Mouse (Mus musculus) adrenal gland, postnatal 36 days (tissue): ENCODE measurements around the gene Gm45140. TPM values are rescaled to one million over a fixed set of nuclear protein-coding genes. Genes with fewer than 3 reads are reported as not detected.

Experiments used
- DNase-seq, 2 experiments: peaks; one replicate each; pipeline ENCODE4 v3.0.0; 2021; ENCODE audit warnings: mixed read lengths in 1 of 2
- long read RNA-seq, 2 experiments: library from polyadenylated mRNA; stranded (forward); transcript quantifications; one replicate each; pipeline ENCODE4 v2.0.0; 2021; ENCODE audit warnings: borderline sequencing depth in 2 of 2
- total RNA-seq, 2 experiments: library from RNA; stranded (reverse); gene quantifications; 2 replicates each; pipeline ENCODE4 v1.2.3; 2021

Gene Gm45140
- total RNA-seq, result 1 to 10 TPM; 2.4 to 5.4 TPM
- long read RNA-seq, experiment 1, partial matches to known transcripts, result 0 of 1 reads
- long read RNA-seq, experiment 1, other reads (novel, unspliced or antisense), result 1 of 1 reads
- long read RNA-seq, experiment 2, partial matches to known transcripts, result 0 of 2 reads
- long read RNA-seq, experiment 2, other reads (novel, unspliced or antisense), result 2 of 2 reads

DNA sequence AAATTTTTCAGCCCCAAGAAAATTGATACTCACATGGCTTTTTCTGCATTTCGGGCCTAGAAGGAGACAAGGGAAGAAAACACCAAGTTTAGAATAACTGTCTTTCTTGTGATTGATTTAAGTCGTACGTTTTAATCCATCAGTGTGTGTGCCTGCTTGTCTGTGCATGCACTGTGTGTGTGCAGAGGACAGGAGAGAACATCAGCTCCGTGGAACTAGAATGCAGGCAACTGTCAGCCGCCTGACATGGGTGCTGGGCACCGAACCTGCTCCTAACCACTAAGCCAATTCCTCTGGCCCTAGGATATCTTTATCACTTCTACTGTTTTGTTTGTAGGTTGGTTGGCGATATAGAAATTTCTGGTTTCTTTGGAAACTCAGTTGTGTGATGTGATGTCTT, at the start of gene Gm45140:
Gm45140 (minus strand) TSS at position 101 of the 400 bp plus-strand sequence.
- no peak for DNase-seq

DNA sequence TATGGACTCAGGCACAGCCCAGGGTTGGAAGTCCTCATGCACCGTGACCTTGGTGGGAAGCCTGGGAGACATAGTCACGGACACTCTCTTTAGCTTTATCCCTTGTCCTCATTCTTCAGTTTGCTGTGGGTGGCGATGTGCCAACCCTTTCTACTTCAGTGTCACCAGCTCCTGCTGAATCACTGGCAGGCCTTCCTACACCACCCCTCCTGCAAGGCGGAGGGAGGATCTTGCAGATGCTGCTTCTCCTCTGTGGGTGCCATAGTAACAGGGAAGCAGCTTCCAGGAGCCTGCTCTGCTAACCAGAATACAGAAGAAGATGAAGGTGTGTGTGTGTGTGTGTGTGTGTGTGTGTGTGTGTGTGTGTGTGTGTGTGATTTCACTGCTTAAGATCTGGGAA, 47.2 kb upstream of the Gm45140 start:
- DNase-seq, result peak; percentile 86 to 89

DNA sequence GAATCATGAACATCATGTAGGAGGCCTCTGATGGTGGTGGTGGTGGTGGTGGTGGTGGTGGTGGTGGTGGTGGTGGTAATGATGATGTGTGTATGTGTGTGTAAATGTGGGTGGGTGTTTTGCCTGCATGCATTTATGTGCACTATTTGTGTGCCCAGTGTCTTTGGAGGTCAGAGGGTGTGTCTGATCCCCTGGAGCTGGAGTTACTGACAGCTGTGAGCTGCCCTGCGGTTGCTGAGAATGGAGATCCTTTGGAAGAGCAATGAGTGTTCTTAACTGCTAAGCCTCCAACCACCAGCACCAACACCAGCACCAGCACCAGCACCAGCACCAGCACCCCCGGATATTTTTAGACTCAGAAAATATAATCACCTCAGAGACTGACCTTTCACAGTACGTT, 46.6 kb upstream of the Gm45140 start:
- no peak for DNase-seq

DNA sequence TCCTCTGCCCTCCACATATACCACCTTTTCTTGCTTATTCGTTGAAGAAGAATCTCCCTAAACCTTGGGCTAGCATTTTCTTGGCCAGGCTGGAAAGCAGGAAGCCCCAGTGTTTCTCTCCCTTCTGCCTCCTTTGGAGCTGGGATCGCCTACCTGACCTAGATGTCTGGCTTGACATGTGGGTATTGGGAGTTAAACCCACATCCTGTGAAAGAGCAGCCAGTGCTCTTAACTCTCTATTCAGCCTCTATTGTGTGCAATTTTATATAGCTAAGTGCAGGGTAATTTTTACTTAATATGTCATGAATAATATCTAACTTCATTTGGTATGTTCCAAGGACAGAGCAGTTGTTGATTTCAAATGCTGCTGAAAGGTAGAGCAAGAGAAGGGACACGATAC, 44.0 kb upstream of the Gm45140 start:
- DNase-seq, result no peak

DNA sequence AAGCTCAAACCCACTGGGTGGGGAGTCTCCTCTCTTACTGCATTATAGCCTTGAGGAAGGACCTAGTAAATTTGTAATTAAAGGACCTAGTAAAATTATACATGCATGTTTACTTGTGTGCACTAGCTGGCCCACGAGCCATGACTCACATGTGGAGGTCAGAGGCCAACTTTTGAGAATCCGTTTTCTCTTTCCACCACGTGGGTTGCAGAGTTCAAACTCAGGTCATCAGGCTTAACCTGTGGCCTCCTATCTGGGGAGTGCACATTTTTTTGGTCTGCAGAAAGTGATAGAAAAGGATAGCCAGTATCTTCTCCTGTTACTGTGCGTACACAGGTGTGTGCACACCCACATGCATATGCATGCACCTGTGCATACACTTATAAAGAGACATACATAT, 43.4 kb upstream of the Gm45140 start:
- DNase-seq, result no peak

DNA sequence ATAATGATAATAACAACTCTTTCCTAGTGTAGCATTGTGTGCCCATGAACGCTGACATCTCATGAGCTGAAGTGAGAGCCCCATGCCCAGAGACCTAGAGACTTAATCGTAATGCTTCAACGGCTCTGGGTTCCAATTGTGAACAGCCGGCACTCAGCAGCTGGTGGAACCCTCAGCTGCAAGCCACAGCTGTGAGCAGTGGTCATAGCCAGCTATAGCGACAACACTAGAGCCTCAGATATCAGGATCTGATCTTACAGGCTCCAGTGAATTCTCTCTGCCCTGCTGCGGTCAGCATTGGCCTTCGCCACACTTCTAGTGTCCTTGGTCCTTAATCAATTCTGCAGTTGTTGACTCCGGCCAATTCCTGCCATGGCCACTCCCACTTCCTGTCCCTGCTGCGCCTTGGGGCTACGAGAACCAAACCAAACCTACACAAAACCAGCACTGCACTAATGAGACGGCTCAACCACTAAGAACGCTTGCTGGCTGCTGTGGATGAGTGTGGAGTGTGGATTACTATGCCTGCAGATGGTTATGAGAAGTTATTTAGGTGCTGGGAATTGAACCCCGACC, 40.6 kb upstream of the Gm45140 start:
- DNase-seq, result peak; percentile 76 to 79

DNA sequence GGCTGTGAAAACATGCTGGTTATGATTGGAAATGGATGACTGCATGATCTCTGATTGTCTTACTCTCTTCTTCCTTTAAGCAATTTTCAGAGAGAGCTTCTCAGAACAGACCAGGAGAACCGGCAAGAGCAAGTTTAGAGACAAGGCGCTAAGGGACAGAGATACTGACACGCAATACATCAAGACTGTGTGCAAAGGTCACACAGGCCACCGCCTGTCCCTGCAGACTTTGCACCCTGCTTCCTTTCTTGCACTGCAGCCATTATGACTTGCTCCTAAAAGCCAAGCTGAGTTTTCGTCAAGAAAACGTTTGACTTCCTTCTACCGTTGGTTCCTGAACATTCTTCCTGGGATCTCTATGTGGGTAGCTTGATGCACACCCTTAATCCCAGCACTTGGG, 40.0 kb upstream of the Gm45140 start:
- no peak for DNase-seq

DNA sequence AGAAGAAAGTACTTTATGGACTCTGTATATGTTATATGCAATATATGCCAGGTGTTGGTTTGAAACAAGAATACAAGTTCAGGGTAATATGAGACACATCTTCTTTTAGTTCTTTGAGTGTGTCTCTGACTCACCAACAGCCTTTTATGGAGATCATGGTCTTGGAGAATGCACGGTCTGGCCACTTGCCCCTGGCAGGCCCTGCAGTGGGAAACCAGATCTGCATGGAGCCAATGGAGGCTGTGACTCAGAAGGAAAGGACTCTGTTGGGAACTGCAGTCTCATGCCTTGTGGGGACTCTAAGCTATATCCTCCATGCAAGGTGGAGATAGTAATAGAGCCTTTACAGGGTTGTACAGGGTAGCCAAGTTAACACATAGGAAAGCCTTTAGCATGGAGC, 39.5 kb upstream of the Gm45140 start:
- peak; percentile 53 to 75 for DNase-seq

DNA sequence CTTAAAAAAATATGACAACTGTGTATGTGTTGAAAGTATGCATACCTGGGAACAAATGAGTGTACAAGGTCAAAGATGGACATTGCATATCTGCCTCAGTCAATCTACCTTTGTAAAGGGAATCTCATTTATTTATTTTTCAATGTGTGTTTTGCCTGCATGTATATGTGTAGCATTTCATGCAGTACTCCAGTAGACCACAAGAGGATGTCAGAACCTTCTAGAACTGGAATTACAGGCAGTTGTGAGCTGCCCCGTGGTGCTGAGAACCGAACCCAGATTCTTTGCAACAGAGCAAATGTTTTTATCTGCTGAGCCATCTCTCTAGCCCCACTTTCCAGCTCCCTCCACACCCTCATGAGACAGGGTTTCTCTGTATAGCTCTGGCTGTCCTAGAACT, 38.4 kb upstream of the Gm45140 start:
- no peak for DNase-seq

DNA sequence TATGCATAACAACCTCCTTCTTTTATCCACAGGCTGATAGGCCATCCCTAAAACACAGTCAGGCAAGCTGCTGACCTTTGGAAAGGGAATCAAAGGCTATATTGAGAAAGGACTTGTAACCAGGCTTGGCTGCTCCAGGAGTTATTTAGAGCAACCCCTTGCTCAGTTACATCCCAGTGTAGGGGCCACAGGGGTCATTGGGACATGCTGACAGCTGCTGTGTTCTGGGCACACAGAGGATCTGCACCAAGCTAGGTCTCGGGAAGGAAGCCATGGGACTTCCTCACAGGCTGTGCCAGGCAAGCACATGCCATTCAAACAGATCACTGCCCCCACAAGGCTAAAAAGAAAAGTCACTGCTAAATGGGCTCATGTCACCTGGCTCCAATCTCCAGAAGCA, 37.5 kb upstream of the Gm45140 start:
- DNase-seq, result peak in 1 of 2 experiments; percentile 34

DNA sequence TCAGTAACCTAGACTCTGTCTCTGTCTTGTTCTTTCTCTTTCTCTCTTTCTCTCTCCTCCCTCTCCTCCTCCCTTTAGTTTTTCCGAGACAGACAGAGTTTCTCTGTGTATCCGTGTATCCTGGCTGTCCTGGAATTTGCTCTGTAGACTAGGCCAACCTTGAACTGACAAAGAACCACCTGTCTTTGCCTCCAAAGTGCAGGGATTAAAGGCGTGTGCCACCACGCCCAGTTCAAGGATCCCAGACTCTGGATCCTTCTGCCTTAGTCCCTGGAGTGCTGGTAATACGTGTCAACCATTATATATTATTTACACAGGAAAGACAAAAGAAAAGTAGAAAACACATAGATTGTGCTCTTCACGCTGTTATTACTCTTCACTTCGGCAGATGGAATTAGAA, 35.6 kb upstream of the Gm45140 start:
- no peak for DNase-seq

DNA sequence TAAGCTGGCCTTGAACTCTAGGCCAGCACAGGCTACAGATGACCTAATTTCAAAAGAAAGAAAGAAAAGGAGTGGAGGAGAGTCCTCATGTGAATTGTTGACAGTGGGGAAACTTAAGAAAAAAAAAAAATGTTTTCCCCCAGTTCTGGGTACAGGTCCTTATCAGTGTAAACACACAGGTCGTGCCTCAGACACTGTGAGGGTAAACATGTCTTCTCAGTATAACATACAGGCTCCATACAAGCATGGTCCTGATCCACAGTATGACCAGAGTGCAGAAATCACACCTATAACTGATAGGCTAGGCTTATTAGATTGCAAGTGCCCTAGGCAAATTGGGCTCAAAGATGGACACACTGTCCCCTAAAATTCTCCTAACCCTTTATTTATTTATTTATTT, 34.8 kb upstream of the Gm45140 start:
- DNase-seq, result no peak

DNA sequence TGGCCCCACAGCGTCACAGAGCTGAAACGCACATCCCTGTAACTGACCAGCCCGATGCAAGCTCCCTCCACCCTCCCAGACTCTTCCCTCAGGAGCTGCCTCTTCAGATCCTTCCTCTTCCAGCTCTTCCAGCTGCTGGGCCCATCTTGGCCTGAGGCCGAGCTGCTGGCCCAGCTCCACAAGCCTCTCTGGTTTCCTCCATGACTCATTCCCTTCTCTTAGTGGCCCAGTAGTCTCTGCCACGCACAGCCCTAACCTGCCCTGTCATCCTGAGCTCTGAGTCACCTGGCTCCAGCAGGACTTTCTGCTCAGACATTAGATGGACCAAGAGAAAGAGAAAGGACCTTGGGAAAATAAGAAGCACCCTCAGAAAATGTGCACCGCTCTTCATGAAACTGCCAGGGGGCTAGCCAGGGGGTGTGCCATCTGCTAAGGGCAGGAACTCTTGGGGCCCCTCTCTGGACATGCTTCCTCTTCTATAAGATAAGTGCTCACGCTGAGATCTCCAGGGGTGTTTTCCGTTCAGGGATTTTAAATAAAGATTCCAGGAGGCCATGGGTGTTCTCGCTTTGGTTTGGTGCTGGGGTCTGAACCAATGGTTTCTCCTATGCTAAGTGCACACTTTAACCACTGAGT, 33.4 kb upstream of the Gm45140 start:
- DNase-seq, result peak; percentile 93 to 94

DNA sequence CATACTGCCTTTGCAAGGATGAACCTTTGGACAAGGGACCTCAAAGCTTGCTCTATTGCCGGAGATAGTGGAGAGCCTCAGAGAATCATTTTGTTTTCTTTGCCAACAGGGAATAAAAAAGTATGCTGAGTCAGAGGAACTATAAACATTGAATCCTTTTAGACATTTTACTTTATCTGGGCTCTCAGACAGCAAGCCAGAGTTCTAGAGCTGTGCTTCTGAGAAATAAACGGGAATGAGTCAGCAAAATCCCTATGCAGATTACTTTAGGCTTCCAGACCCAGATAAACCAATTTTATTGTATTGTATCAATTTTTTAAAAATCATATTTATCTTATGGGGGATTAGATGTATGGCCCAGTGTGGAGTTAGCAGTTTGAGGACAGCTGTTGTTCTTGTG, 31.7 kb upstream of the Gm45140 start:
- no peak for DNase-seq

DNA sequence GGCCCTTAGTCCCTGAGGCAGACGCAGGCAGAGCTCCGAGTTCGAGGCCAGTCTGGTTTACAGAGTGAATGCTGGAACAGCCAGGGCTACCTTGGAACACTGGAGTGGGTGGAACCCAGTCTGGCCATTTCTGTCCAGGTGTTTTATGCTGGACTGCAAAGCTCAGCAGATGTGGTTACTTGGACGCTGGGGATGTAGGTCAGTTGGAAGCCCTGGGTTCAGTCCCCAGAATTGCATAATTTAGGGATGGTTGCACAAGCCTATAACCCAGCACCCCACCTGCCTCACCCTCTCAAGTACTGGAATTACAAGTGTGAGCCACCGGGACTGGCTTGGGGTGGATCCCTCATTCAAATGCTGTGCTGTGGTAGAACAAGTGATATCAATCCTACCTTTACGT, 30.6 kb upstream of the Gm45140 start:
- no peak for DNase-seq

DNA sequence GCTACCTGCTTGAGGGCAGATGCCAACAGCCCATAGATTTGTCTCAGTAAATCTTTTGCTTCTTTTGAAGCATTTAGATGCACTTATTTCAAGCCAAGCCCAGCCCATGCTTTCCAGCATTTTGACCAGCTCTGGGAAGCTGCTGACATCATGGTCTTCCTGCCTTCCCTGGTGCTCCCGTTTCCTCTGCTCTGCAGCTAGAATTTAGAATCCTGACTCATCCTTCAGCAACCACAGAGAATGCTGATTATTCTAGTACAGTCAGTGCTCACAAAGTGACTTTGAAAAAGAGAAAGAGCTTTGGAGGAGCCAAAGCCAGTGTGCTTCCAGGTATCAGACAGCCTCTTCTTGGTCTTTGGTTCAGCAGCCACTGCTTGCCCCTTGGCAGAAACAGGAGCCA, 21.5 kb upstream of the Gm45140 start:
- DNase-seq, result peak in 1 of 2 experiments; percentile 44

DNA sequence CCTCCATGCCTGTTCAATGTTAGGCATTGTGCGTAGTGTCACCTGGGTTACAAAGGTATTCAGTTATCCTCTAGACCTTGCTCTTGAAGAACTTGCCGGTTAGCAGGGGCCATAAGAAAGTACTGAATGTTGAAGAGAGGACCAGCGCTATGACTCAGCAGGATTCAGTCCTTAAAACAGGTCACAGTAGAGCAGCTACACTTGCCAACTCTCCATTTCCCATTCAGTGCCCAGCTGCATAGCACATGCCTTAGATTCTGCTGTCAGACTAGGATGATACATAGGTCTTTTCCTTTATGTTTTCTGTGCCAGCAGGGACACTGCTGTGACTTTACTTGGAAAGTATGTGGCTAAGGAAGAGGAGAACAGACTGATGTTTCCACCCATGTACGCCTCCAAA, 17.9 kb upstream of the Gm45140 start:
- no peak for DNase-seq

DNA sequence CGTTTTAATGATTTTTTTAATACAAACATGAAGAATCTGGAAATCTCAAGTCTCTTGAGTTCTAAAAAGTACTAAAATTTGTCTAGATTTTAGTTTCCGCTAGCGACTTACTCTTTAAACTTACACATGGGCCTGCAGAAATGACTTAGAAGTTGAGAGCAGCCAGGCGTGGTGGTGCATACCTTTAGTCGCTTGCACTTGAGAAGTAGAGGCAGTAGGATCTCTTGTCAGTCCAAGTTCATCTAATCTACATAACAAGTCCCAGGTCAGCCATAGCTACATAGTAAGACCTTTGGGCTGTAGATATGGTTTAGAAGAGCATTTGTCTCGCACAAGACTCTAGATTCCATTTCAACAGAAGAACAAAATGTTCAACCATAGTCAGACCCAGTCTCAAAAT, 16.3 kb upstream of the Gm45140 start:
- no peak for DNase-seq

DNA sequence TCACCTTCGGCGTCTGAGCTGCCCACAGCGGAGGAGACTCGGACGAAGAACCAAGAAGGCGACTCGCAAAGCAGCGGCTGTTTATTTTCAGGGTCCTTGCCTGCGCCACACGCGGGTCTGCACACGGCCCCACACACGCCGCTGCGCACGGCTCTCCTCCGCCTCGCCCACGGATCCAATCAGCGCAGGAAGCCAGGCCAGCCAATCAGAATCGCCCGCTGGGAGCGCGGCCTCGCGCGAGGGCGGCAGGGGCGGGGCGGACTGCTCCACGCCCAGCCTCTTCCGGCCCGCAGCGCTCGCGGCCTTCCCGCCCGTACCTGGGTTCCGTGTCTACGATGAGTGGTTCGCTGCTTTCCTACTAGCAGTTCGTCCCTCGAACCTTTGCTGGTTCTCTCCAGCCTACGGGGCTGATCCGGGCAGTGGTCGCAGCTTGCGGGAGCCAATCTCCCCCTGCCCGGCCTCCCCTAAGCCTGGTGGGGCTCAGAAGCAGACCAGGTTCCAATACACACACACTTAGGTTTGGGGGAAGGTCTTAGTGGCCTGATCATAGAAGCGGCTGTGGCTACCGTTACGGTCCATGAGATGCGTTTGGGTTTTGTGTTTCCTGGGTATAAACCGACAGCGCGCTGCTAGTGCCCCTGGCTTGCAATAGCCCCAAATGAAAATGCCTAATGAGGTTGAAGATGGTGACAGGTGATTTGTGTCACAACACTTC, 15.5 kb upstream of the Gm45140 start, which contains the start of gene Cnbp:
Cnbp (minus strand) TSS at position 207 of the 715 bp plus-strand sequence.
- peak; percentile 98 to 99 for DNase-seq

DNA sequence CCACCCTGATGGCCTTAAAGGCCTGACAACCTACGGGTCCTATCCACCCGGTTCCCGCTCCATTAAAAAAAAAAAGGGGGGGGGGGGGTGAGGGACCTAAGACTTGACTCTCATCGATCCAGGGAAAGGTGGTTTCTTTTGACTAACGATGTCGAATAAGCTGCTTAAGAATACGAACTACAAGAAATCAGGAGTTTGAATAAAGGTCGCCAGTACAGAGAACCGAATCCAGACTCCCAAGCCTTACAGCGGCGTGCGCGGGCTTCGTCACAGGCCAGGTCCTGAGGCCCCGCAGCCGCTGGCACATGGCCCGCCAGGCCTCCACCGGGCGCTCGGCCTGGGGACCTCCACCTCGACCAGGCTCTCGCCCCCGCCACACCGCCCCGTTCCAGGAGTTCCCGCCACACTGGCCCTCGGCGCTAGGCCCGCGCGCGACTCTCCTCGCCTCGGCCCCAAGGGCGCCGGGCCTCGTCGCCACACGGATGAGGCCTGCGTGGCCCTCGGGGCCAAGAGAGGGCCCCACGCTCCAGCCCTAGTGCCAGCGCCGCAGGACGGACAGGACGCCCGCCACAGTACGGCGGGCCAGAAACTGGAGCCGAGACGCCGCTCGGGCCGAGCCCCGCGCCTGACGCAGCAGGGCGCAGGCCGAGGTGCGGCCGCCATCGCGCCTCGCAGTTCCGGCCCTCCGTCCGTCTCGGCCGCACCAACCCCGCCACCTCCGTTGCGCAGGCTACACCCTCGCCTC, 14.7 kb upstream of the Gm45140 start:
- DNase-seq, result peak; percentile 59 to 78

DNA sequence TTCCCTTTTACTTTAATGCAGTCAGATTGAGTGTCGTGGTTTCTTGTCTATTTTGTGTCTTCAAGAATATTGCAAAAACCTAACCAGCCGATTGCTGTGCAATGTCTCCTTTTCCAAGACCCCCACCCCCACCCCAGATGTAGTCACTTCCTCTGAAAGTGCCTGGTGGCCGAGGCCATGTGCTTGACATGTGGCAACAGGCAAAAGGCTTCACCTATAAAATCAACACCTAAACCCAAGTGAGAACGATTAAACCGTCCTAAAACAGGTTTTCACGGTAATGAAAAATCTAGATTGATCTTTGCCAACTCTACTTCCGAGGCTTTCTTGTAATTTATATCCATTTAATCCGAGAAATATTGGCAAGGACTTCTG, 14.2 kb upstream of the Gm45140 start:
- peak in 1 of 2 experiments; percentile 17 for DNase-seq

DNA sequence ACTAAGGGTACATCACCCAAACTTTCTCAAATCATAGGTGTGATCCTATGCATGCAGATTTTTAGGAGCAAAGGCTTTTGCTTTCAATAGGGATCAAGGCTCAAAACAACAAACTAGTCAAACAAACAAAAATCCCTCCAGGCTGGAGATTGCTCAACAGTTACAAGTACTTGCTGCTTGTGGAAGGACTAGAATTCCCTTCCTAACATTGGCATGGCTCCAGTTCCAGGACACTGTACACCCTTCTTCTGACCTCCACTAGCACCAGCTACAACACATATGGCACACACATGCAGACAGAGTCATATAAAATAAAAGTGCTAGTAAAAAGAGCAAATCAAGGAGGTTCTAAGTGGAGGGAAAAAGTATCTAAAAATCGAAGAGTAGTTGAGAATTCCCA, 11.2 kb upstream of the Gm45140 start:
- DNase-seq, result peak in 1 of 2 experiments; percentile 23
